Mouse (Mus musculus) lung, postnatal 0 days (tissue): Measurements from ENCODE around the gene Tmem132c.
A peak's percentile ranks its signal among the peaks of the same experiment; 100 is the strongest.

ENCODE experiments used
- CTCF ChIP-seq: IDR thresholded peaks from 2 replicates; pipeline ENCODE4 v1.5.1; 2016; ENCODE audit warnings: antibody characterized with exemption, mild to moderate bottlenecking
- EP300 ChIP-seq: IDR thresholded peaks from 2 replicates; pipeline ENCODE4 v1.6.1; 2016; ENCODE audit warnings: antibody characterized with exemption, mild to moderate bottlenecking, control low read depth

- TF ChIP-seq CTCF (no peak), EP300 (peak; percentile 37; the same call in 1 of the 2 replicates)
Measured at GRCm38 (mm10) chr5:127336048-127336907, 94.7 kb downstream of the Tmem132c start.
